Mouse (Mus musculus): ENCODE measurements around the gene Nat8f6. TPM values are rescaled to one million over a fixed set of nuclear protein-coding genes. Genes with fewer than 3 reads are reported as not detected.
"Not testable (repeated sequence)": the region's sequence is repeated elsewhere in the genome, so short reads cannot be mapped to it uniquely, and the experiment has no call there.

Gene Nat8f6
- total RNA-seq, 2 experiments from 2014 or later = not detected

- DNase-seq = not testable (repeated sequence)
Observed at GRCm38 (mm10) chr6:85836098-85836497, 15.3 kb upstream of the Nat8f6 start.

- not testable (repeated sequence) for DNase-seq
Observed at GRCm38 (mm10) chr6:85835104-85835503, 14.3 kb upstream of the Nat8f6 start.

DNA sequence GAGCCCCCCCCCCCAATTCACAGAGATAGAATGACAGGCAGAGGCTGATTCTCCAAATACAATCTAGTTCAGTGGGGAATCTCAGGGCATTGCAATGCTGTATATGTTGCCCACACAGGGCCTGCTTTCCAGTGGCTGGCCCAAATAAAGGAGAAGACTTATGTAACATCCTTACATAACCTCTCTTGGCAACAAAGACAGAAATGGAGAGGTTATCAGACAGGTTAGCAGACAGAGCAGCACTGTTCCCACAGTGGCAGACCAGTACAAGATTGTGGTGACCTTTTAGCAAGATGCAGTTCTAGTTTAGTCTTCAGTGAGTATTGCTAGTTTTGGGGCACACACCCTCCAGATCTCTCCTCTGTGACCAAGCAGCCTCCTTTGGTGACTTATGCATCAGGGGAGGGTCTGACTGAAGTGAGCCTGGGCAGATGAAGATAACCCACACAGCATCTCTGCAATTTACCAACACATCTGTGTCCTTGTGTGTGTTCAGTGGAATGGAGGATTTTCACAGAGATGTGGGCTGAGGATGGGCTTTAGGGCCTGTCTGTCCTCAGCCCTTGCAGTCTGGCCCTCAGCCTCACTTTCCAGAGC lies 13.8 kb upstream of the Nat8f6 start:
- DNase-seq = peak; percentile 18 to 33

- no peak for DNase-seq
Observed at GRCm38 (mm10) chr6:85831796-85832321, 11.1 kb upstream of the Nat8f6 start, which contains the start of gene Nat8. TSS of gene Nat8 (minus strand) at chr6:85832082.

DNA sequence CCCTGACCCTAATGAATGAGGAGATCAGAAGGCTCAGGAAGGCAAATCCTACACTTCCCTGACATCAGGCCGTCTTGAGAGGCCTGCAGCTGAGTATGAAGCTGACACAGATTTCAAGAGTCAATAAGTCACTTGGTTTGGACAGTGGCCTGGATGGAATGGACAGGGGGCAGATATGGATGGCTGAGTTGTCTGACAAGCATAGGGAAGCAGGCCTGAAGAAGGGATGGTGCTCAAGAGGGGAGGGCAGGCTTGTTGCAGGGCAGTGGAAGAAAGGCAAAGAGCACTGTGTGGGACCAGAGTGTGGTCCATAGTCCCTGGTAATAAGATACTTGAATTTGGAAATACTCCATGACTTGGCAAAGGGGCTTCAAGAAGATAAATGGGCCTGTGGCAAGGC lies 8.7 kb upstream of the Nat8f6 start:
- no peak for DNase-seq

- DNase-seq = no peak
Observed at GRCm38 (mm10) chr6:85825886-85826285, 5.1 kb upstream of the Nat8f6 start.

DNA sequence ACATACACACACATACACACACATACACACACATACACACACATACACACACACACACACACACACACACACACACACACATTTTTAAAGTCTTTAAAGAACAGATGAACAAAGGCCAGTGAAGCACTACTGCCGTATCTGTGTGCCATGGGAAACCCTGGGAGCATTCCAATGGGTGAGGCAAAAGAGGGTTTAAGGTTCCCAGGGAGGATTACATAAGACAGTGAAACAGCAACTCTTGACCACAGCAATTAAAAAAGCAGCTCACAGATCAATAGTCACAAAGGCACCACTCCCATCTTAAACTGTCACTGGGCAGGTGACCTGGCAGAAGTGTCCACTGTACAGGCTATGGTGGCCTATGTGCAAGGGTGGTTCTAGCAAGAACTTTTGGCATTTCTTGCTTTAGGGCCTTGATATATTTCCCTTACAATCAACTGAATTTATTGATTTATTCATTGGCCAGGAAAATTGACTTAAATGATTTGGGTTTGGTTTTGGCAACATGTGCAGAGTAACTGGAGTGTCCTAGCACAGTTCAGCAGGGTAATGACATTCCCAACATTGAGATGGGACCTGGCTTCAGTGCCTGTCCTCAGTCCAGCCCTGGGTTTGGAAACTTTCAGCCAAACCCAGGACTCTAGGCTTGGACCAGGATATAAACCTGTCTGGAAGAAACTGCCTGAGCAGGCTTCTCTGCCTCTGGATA lies 2.8 kb upstream of the Nat8f6 start:
- DNase-seq = no peak

DNA sequence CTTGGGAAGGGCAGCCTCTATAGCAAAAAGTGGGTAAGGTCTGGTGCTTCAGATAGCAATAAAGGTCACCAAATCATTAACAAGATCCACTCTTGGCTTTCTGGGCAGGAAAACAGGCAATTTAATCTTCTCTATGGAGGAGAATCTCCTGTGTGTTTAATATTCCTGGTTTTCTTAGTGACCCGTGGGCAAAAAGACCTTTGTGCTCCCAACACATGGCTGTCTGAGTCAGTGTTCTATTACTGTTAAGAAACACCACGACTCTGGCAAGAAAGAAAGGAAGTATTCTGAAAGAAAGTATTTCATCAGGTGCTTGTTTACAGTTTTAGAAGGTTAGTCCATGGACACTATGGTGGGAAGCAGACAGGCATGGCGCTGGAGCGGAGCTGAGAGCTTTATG lies 1.5 kb upstream of the Nat8f6 start:
- no peak for DNase-seq

- no peak for DNase-seq
Observed at GRCm38 (mm10) chr6:85818338-85818737, 2.4 kb downstream of the Nat8f6 start.

DNA sequence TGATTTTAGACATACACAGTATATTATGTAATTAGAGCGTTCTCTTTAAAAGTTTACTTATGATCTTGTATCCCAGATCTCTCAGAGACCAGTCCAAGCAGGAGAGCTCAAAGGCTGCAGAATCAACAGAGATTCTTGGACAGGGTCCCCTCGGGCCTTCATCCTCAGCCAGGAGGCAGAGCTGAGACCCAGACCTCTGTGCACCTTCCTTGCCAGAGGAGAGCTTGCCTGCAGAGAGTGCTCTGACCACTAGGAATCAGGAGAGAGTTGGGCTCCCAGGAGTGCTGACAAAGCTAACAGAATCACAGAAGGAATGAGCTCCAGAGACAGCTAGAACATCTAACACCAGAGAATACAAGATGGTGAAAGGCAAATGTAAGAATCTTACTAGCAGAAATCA lies 7.4 kb downstream of the Nat8f6 start:
- no peak for DNase-seq

DNA sequence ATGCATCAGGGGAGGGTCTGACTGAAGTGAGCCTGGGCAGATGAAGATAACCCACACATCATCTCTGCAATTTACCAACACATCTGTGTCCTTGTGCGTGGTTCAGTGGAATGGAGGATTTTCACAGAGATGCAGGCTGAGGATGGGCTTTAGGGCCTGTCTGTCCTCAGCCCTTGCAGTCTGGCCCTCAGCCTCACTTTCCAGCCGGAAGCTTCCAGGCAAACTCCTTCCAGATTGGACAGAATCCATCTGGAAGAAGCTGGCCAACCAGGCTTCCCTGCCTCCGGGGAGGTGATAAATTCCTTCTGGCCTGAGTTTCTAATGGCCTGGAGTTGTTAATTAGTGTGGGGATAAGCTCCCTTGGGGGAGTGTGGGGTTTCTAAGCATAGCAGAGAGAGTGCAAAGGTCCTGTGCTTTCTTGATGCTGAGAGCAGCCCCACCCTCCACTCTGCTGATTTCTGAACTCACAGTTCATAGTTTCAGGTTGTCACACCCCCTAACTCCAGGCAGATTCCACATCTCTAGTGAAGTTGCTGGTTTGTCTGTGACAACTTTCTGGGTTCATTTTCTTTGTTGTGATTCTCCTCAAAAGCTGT lies 9.7 kb downstream of the Nat8f6 start:
- peak in 1 of 2 experiments; percentile 12 for DNase-seq

- not testable (repeated sequence) for DNase-seq
Observed at GRCm38 (mm10) chr6:85810514-85810913, 10.2 kb downstream of the Nat8f6 start.

DNA sequence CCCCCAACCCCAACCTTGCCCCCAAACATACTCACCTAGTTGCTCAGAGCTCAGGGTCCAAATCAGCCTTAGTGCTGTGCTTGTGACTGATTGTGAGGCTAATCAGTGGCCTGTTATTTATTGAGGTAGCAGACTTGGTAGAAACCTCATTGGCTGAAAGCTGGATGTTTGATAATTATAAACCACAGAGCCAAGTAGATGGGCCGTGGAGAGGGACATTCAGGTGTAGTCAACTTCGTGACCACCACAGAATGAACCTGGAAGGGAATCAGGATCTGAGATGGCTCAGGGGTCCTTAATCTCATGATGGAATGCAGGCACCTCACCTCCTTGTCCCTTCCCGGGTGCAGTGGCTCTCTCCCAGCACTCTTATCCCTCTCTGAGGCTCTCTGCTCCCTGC lies 11.0 kb downstream of the Nat8f6 start:
- not testable (repeated sequence) for DNase-seq

GRCm38 (mm10) chr6:85803180-85803579 lies 17.6 kb downstream of the Nat8f6 start:
- peak; percentile 49 to 58 for DNase-seq

DNA sequence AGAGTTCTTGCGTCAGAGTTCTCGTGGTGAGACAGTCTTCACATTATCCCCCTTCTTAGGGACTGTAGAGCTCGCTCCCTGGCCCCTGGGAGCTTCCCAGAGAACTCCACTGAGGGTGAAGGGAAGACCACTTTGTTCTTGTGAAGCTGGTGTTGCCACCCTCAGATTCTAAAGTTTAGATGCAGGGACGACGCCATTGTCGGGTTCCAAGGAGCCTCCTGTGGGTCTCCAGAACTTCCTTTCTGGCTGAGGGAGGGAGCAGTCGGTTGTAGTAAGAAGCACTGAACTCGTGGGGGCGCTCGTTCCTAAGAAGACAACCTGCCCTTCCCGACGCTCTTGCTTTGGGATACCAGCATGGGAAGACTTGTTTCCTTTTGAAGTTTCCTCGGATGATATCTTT lies 55.2 kb downstream of the Nat8f6 start, which contains the start of gene Nat8f3:
Gene Nat8f3 (minus strand): TSS at position 223 of the 400 bp plus-strand sequence.
- DNase-seq = peak; percentile 22 to 72

GRCm38 (mm10) chr6:85763127-85764070 lies 57.4 kb downstream of the Nat8f6 start:
- not testable (repeated sequence) for DNase-seq

DNA sequence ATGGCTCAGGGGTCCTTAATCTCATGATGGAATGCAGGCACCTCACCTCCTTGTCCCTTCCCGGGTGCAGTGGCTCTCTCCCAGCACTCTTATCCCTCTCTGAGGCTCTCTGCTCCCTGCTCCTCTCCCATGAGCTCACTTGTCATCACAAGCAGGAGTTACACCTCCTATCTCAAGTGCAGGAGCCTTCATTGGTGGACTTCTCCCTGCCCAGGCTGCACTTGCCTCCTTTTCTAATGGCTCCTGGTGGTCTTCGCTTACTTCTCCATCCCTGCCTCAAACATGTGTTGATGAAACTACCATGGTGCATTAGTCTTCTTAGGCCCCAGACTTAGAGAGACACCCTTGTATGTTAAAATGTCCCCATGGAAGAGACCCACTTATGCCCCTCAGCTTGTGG lies 58.1 kb downstream of the Nat8f6 start:
- DNase-seq = not testable (repeated sequence)
